Mouse (Mus musculus): ENCODE data around the gene Olfr453. TPM values are rescaled to one million over a fixed set of nuclear protein-coding genes. Genes with fewer than 3 reads are reported as not detected.
A peak's percentile ranks its signal among the peaks of the same experiment; 100 is the strongest.

Olfr453 gene
- polyA plus RNA-seq (2014; fragmentation: Nextera tagmentation; extraction: Ambion mirVana): not detected in 2 replicates

DNA sequence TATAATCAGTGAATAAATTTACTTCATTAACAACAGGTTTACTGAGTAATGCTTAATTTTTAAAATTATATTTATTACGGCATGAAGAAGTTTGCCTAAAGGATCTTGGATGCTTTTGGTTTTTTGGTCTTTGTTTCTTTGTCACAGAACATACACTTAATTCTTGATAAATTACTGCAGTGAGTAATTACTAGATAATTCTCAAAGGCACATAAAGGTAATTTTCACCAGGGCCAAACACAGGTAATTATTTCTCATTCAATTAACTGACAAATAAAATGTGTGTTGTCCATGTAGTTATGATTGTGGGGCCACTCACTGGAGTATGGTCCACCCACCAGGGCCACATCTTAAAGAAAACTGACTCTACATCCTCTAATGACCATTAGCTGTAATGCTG, at the start of gene Olfr453:
Olfr453 (plus strand) TSS at position 301 of the 400 bp plus-strand sequence.
- H3K4me2 ChIP-seq (ENCODE audit: low read length): no peak within 1 kb of the TSS
- ATAC-seq (replicated peaks; ENCODE audit: low FRiP score, low TSS enrichment, low read depth) (no peak), DNase-seq (ENCODE audit: low spot score) (no peak)
- H3K36me3 ChIP-seq (ENCODE audit: control insufficient read depth, insufficient read depth, low read length): no peaks in the 10 kb centered on the region
- no peaks in the 10 kb centered on the region for H3K4me1 ChIP-seq (replicated peaks; ENCODE audit: control insufficient read depth, insufficient read depth, low read length)
- WGBS: 94% methylated on average over 1 of the region's 1 CpGs
- no peak within 1 kb of the TSS for H3K9ac ChIP-seq (ENCODE audit: low read length)
- no peaks in the 10 kb centered on the region for H3K27me3 ChIP-seq (replicated peaks; ENCODE audit: control insufficient read depth, insufficient read depth, low read length)
- no peak within 1 kb of the TSS for H3K4me3 ChIP-seq (ENCODE audit: low read depth, low read length)
- H3K27ac ChIP-seq (ENCODE audit: low read depth): no peak within 1 kb of the TSS
- no peaks in the 10 kb centered on the region for H3K9me3 ChIP-seq (ENCODE audit: control insufficient read depth, low read length)

DNA sequence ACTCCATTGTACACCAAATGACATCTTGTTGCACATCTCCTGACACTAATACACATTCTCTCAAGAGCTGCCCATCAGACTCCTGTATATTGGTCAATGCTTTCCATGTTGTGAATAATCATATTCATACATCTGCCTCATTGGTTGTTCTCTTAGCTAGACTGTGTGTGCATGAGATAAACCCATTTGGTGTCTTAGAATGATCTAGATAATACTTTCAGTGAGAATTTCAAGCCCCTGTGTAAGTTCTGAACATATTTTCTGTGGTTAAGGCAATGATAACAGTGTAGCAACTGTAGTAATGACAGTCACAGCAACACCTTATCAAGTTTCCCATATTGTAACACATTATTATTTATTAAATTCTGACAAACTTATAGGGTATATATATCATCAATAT, 49.4 kb upstream of the Olfr453 start:
- H3K9ac ChIP-seq (ENCODE audit: low read length): no peak overlapping the region
- H3K27me3 ChIP-seq (replicated peaks; ENCODE audit: control insufficient read depth, insufficient read depth, low read length): no peaks in the 10 kb centered on the region
- H3K9me3 ChIP-seq (ENCODE audit: control insufficient read depth, low read length): no peaks in the 10 kb centered on the region
- 0 out of 2 replicates have a peak, but pooled peaks cover 9% of the 10 kb centered on the region for H3K4me1 ChIP-seq (replicated peaks; ENCODE audit: control insufficient read depth, insufficient read depth, low read length)
- H3K4me2 ChIP-seq (ENCODE audit: low read length): no peak overlapping the region
- H3K27ac ChIP-seq (ENCODE audit: low read depth): no peak overlapping the region
- no peak for ATAC-seq (replicated peaks; ENCODE audit: low FRiP score, low TSS enrichment, low read depth)
- H3K4me3 ChIP-seq (ENCODE audit: low read depth, low read length): no peak overlapping the region
- H3K36me3 ChIP-seq (ENCODE audit: control insufficient read depth, insufficient read depth, low read length): peaks cover 34% of the 10 kb centered on the region
- DNase-seq (ENCODE audit: low spot score): no peak

GRCm38 (mm10) chr6:42692154-42692516, 47.0 kb upstream of the Olfr453 start:
- 0% methylated on average over 9 of the region's 10 CpGs for WGBS
- peak overlapping the region; percentile 62 for H3K4me2 ChIP-seq (ENCODE audit: low read length)

DNA sequence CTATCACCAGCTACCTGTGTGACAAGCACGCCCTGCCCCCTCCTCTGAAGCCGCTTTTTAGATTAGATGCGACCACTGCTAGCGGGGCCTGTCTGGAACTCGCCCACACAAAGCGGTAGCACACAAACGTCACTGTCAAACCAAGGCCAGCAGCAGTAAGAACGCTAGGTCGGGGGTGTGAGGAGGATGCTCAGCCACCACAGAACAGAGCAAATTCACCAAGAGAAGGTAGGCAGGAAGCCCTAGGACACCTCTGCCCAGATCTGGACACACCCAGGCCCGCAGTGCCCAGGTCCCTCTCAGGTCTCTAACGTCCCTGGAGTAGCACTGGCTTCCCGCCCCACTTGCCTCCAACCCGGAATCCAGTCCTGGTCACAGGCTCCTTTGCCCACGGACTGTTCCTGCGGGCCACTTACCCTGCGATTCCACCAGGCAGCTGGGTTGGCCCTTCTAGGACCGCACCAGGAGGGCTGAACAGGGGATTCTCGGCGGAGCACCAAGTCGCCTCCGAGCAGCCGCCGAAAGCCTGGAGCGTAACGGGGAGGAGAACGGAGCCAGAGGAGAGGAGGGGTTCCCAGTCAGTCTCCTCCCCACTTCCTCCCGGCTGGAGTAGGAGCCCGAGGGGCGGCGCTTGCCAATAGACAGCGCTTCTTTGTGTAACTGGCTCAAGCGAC, 46.5 kb upstream of the Olfr453 start:
- Histone ChIP-seq H3K4me3 (ENCODE audit: low read depth, low read length) (peak overlapping the region; percentile 79), H3K9ac (ENCODE audit: low read length) (peak overlapping the region; percentile 84), H3K27ac (ENCODE audit: low read depth) (peak overlapping the region; percentile 93), H3K4me2 (ENCODE audit: low read length) (peak overlapping the region; percentile 62), H3K36me3 (ENCODE audit: control insufficient read depth, insufficient read depth, low read length) (peaks cover 7% of the 10 kb centered on the region; the same call in 1 of the 2 replicates), H3K27me3 (replicated peaks; ENCODE audit: control insufficient read depth, insufficient read depth, low read length) (no peaks in the 10 kb centered on the region), H3K4me1 (replicated peaks; ENCODE audit: control insufficient read depth, insufficient read depth, low read length) (0 out of 2 replicates have a peak, but pooled peaks cover 9% of the 10 kb centered on the region), H3K9me3 (ENCODE audit: control insufficient read depth, low read length) (no peaks in the 10 kb centered on the region)
- ATAC-seq (replicated peaks; ENCODE audit: low FRiP score, low TSS enrichment, low read depth): peak; percentile 89
- WGBS: 0% methylated on average over 32 of the region's 32 CpGs
- peak; percentile 90 for DNase-seq (ENCODE audit: low spot score)

More at GRCm38 (mm10) chr6:42692154-42692516, 47.0 kb upstream of the Olfr453 start:
- peaks cover 13% of the 10 kb centered on the region; the same call in 1 of the 2 replicates for H3K36me3 ChIP-seq (ENCODE audit: control insufficient read depth, insufficient read depth, low read length)
- H3K27me3 ChIP-seq (replicated peaks; ENCODE audit: control insufficient read depth, insufficient read depth, low read length): no peaks in the 10 kb centered on the region
- 0 out of 2 replicates have a peak, but pooled peaks cover 9% of the 10 kb centered on the region for H3K4me1 ChIP-seq (replicated peaks; ENCODE audit: control insufficient read depth, insufficient read depth, low read length)
- peak; percentile 89 for DNase-seq (ENCODE audit: low spot score)
- ATAC-seq (replicated peaks; ENCODE audit: low FRiP score, low TSS enrichment, low read depth): peak; percentile 88
- H3K4me3 ChIP-seq (ENCODE audit: low read depth, low read length): peak overlapping the region; percentile 79
- peak overlapping the region; percentile 84 for H3K9ac ChIP-seq (ENCODE audit: low read length)
- peak overlapping the region; percentile 93 for H3K27ac ChIP-seq (ENCODE audit: low read depth)
- H3K9me3 ChIP-seq (ENCODE audit: control insufficient read depth, low read length): no peaks in the 10 kb centered on the region

DNA sequence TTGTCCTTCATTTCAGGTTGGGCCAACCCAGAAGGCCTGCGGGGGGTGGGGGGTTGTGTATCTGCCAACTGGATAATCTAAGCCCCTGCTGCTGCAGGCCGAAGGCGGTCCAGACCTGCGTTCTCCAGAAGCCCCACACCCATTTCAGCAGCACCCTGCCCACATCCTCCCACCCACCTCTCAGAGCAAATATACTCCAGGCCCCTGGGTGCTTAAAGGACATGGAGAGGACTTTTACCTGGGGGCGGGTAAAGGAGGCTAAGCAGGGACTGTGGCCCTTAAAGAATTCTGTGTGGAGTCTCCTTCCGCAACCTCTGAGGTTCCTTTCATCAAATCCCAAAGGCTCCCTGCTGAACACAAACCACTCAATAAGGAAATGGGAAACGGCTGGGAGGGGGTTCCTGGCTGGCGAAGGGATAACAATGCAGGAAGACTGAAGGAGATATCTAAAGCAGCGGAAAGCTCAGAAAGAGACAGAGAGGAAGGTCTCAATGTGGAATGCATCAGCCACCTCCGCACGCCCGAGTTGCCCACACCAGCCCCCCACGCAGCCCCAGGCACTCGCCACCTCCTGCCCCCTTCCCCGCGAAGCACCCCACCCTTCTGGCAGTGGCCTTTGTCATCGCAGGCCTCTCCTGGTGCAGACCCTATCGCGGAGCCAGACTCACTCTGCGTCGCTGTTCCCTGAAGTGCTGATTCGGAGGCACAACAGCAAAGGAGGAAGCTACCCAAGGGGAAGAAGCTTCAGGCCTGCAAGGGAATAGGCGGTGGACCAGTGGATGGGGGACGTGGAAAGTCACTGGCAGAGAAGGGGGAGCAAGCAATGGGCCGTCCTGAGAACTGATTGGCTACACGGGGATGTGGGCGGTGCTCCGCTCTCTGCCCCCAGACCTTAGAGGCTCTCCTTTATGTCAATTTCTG, 29.6 kb upstream of the Olfr453 start, which contains the start of gene Tcaf1:
Tcaf1 (minus strand) TSS at position 798 of the 921 bp plus-strand sequence.
- Histone ChIP-seq H3K4me2 (ENCODE audit: low read length) (peak within 1 kb of the TSS; percentile 76), H3K27me3 (replicated peaks; ENCODE audit: control insufficient read depth, insufficient read depth, low read length) (no peaks in the 10 kb centered on the region), H3K36me3 (ENCODE audit: control insufficient read depth, insufficient read depth, low read length) (no peaks in the 10 kb centered on the region), H3K4me3 (ENCODE audit: low read depth, low read length) (peak within 1 kb of the TSS; percentile 73), H3K4me1 (replicated peaks; ENCODE audit: control insufficient read depth, insufficient read depth, low read length) (peaks cover 7% of the 10 kb centered on the region; the same call in 1 of the 2 replicates), H3K9ac (ENCODE audit: low read length) (peak within 1 kb of the TSS; percentile 66), H3K9me3 (ENCODE audit: control insufficient read depth, low read length) (no peaks in the 10 kb centered on the region), H3K27ac (ENCODE audit: low read depth) (peak within 1 kb of the TSS; percentile 86)
- under 1% methylated on average over 28 of the region's 28 CpGs for WGBS
- ATAC-seq (replicated peaks; ENCODE audit: low FRiP score, low TSS enrichment, low read depth) (peak; percentile 99), DNase-seq (ENCODE audit: low spot score) (peak; percentile 84)

DNA sequence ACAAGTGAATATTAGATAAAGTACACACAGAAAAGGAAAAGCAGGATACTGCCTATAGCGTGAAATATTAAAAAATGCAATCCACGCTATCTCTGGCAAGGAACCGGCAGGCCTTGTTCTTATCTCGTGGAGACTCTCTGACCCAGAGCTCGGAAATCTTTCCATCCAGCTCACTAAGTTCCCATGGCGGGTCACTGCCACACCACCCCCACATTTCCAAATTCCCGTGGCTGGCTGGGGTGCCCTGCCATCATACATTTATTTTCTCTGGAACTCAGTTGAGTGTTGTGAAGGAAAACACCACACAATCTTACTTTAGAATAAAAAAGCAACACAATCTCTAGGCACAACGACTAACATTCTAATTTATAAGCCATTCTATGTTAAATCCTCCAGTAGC, 24.5 kb upstream of the Olfr453 start:
- H3K9ac ChIP-seq (ENCODE audit: low read length): no peak overlapping the region
- H3K27ac ChIP-seq (ENCODE audit: low read depth): no peak overlapping the region
- no peaks in the 10 kb centered on the region for H3K4me1 ChIP-seq (replicated peaks; ENCODE audit: control insufficient read depth, insufficient read depth, low read length)
- no peaks in the 10 kb centered on the region for H3K36me3 ChIP-seq (ENCODE audit: control insufficient read depth, insufficient read depth, low read length)
- 64% methylated on average over 8 of the region's 8 CpGs for WGBS
- DNase-seq (ENCODE audit: low spot score) (no peak), ATAC-seq (replicated peaks; ENCODE audit: low FRiP score, low TSS enrichment, low read depth) (no peak)
- H3K4me2 ChIP-seq (ENCODE audit: low read length): no peak overlapping the region
- no peaks in the 10 kb centered on the region for H3K27me3 ChIP-seq (replicated peaks; ENCODE audit: control insufficient read depth, insufficient read depth, low read length)
- H3K4me3 ChIP-seq (ENCODE audit: low read depth, low read length): no peak overlapping the region
- no peaks in the 10 kb centered on the region for H3K9me3 ChIP-seq (ENCODE audit: control insufficient read depth, low read length)

- Histone ChIP-seq H3K36me3 (ENCODE audit: control insufficient read depth, insufficient read depth, low read length) (no peaks in the 10 kb centered on the region), H3K9ac (ENCODE audit: low read length) (no peak overlapping the region), H3K27ac (ENCODE audit: low read depth) (no peak overlapping the region), H3K27me3 (replicated peaks; ENCODE audit: control insufficient read depth, insufficient read depth, low read length) (no peaks in the 10 kb centered on the region), H3K4me3 (ENCODE audit: low read depth, low read length) (no peak overlapping the region), H3K4me2 (ENCODE audit: low read length) (no peak overlapping the region), H3K9me3 (ENCODE audit: control insufficient read depth, low read length) (no peaks in the 10 kb centered on the region), H3K4me1 (replicated peaks; ENCODE audit: control insufficient read depth, insufficient read depth, low read length) (no peaks in the 10 kb centered on the region)
- ATAC-seq (replicated peaks; ENCODE audit: low FRiP score, low TSS enrichment, low read depth) (no peak), DNase-seq (ENCODE audit: low spot score) (no peak)
Measured at GRCm38 (mm10) chr6:42717973-42718372, 21.2 kb upstream of the Olfr453 start.

DNA sequence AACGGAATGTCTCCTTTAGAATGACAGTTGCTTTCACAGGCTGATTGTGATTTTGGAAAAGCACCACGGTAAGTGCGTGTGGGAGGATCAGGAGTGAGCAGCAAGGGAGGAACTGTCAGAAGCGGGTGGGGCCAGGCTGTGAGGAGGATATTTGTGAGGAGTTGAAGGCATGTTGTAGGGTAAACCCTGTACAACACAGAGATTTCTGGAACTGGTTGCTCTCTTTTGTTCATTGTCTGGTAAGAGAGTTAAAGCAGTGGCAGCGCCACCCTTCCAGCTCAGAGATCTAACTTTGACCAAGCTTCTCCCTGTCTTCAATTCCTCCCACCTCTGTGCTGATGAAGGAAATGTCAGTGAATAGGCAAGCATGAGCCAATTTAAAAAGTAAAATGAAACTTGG, 3.1 kb downstream of the Olfr453 start:
- no peak for ATAC-seq (replicated peaks; ENCODE audit: low FRiP score, low TSS enrichment, low read depth)
- no peaks in the 10 kb centered on the region for H3K9me3 ChIP-seq (ENCODE audit: control insufficient read depth, low read length)
- H3K27ac ChIP-seq (ENCODE audit: low read depth): no peak overlapping the region
- H3K36me3 ChIP-seq (ENCODE audit: control insufficient read depth, insufficient read depth, low read length): no peaks in the 10 kb centered on the region
- H3K4me3 ChIP-seq (ENCODE audit: low read depth, low read length): no peak overlapping the region
- 79% methylated on average over 5 of the region's 5 CpGs for WGBS
- no peak overlapping the region for H3K4me2 ChIP-seq (ENCODE audit: low read length)
- no peak overlapping the region for H3K9ac ChIP-seq (ENCODE audit: low read length)
- no peak for DNase-seq (ENCODE audit: low spot score)
- no peaks in the 10 kb centered on the region for H3K4me1 ChIP-seq (replicated peaks; ENCODE audit: control insufficient read depth, insufficient read depth, low read length)
- H3K27me3 ChIP-seq (replicated peaks; ENCODE audit: control insufficient read depth, insufficient read depth, low read length): no peaks in the 10 kb centered on the region

All from intestine, embryonic 14.5 days (tissue).